Mouse (Mus musculus): ENCODE measurements around the gene Taok1. TPM values are rescaled to one million over a fixed set of nuclear protein-coding genes. Genes with fewer than 3 reads are reported as not detected.

The Taok1 gene
- polyA plus RNA-seq, 1 experiment from 2014 or later: 29.2 TPM

DNA sequence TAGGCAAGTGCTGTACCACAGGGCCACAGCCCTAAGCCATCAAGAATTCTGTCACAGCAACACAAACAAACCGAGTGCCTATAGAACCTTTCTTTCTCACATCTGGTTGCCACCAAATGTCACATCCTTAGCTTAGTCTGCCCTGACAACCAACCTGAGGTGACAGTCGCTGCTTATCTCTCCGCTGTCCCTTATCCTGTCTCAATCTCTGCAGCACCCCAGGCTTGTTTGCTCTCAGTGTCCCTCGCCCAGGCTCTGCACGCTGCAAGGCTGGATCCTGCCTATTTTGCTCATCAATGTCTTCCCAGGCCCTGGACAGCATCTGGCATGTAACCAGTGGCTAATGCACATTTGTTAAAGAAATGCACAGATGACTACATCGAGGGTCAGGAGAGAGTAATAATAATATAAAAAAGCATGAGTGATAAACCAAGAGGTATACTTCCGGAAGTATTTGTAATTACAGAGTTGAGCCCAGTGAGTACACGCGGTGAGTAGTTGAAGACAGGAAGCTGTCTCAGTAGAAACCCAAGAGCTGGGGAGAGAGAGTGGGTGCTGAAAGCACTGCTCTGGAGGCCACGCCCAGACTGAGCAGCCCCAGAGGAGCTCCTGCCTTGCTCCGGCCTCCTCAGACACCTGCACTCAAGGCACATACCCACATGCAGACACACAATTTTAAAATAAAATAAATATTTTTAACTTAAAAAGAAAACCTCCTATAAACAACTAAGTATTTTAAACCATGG lies 123.9 kb downstream of the Taok1 start:
- DNase-seq (ENCODE audit: low spot score): no peak

DNA sequence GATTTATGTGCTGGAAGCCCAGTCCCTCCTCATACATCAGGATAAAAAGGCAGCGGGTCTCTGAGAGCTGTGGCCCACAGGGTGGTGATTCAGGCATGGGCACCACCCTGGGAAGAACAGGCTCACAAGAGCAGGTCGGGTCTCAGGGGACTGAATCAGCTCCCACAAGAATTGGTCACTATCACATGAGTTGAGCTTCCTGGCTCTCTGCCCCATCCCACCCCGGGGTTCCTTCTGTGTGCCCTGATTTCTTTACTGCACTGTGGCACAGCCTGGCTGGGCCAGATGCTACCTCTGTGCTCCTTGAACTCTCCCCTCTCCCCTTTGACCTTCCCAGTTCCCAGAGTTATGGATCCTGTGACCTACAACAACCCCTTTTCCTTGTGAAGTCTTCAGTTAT lies 124.6 kb downstream of the Taok1 start:
- Histone ChIP-seq H3K4me2 (replicated peaks) (no peak overlapping the region), H3K9me3 (ENCODE audit: control insufficient read depth, low read length) (no peaks in the 10 kb centered on the region), H3K4me1 (replicated peaks; ENCODE audit: control insufficient read depth, insufficient read depth, low read length) (peaks cover 39% of the 10 kb centered on the region), H3K27ac (no peak overlapping the region), H3K4me3 (replicated peaks; ENCODE audit: low read length) (no peak overlapping the region), H3K27me3 (ENCODE audit: control insufficient read depth, insufficient read depth, low read length) (no peaks in the 10 kb centered on the region), H3K36me3 (replicated peaks; ENCODE audit: control insufficient read depth, insufficient read depth) (no peaks in the 10 kb centered on the region), H3K9ac (no peak overlapping the region)
- WGBS: 76% methylated on average over 3 of the region's 3 CpGs
- ATAC-seq (ENCODE audit: low FRiP score) (no peak), DNase-seq (ENCODE audit: low spot score) (no peak)

More for the DNA sequence above, 123.9 kb downstream of the Taok1 start:
- H3K36me3 ChIP-seq (replicated peaks; ENCODE audit: control insufficient read depth, insufficient read depth): no peaks in the 10 kb centered on the region
- H3K9me3 ChIP-seq (ENCODE audit: control insufficient read depth, low read length): no peaks in the 10 kb centered on the region
- H3K27me3 ChIP-seq (ENCODE audit: control insufficient read depth, insufficient read depth, low read length): no peaks in the 10 kb centered on the region
- no peak overlapping the region for H3K4me2 ChIP-seq (replicated peaks)
- no peak overlapping the region for H3K4me3 ChIP-seq (replicated peaks; ENCODE audit: low read length)
- no peak overlapping the region for H3K27ac ChIP-seq
- no peak overlapping the region for H3K9ac ChIP-seq
- peaks cover 43% of the 10 kb centered on the region for H3K4me1 ChIP-seq (replicated peaks; ENCODE audit: control insufficient read depth, insufficient read depth, low read length)
- ATAC-seq (ENCODE audit: low FRiP score): no peak
- WGBS: 71% methylated on average over 11 of the region's 11 CpGs

Other genes with a start within 250 kb of the Taok1 start
- 0.82 and 0.91 TPM in 2 replicates for gene Coro6, start 145.4 kb downstream of the Taok1 start, polyA plus RNA-seq (2014; fragmentation: Nextera tagmentation; extraction: Ambion mirVana)
- 44.5 and 45.0 TPM in 2 replicates for gene Ankrd13b, start 118.1 kb downstream of the Taok1 start, polyA plus RNA-seq (2014; fragmentation: Nextera tagmentation; extraction: Ambion mirVana)
- 21.3 and 23.2 TPM in 2 replicates for gene Git1, start 114.3 kb downstream of the Taok1 start, polyA plus RNA-seq (2014; fragmentation: Nextera tagmentation; extraction: Ambion mirVana)
- 1.7 and 2.7 TPM in 2 replicates for gene Abhd15, start 92.7 kb downstream of the Taok1 start, polyA plus RNA-seq (2014; fragmentation: Nextera tagmentation; extraction: Ambion mirVana)
- 13.3 and 15.1 TPM in 2 replicates for gene Trp53i13, start 91.8 kb downstream of the Taok1 start, polyA plus RNA-seq (2014; fragmentation: Nextera tagmentation; extraction: Ambion mirVana)
- gene Gm10392, start 88.6 kb downstream of the Taok1 start, polyA plus RNA-seq (2014; fragmentation: Nextera tagmentation; extraction: Ambion mirVana): not detected in 2 replicates
- gene Nufip2, start 78.3 kb upstream of the Taok1 start, polyA plus RNA-seq (2014; fragmentation: Nextera tagmentation; extraction: Ambion mirVana): 5.9 and 6.4 TPM in 2 replicates
- gene Cryba1, start 117.5 kb upstream of the Taok1 start, polyA plus RNA-seq (2014; fragmentation: Nextera tagmentation; extraction: Ambion mirVana): 0.47 and 0.62 TPM in 2 replicates
- 42.1 and 43.7 TPM in 2 replicates for gene Myo18a, start 155.4 kb upstream of the Taok1 start, polyA plus RNA-seq (2014; fragmentation: Nextera tagmentation; extraction: Ambion mirVana)
- 0.69 and 1.4 TPM in 2 replicates for gene Gm10277, start 179.9 kb upstream of the Taok1 start, polyA plus RNA-seq (2014; fragmentation: Nextera tagmentation; extraction: Ambion mirVana)